Mouse (Mus musculus) midbrain, embryonic 10.5 days (tissue): ENCODE data around the gene Thap4. TPM values are rescaled to one million over a fixed set of nuclear protein-coding genes. Genes with fewer than 3 reads are reported as not detected.
A peak's percentile ranks its signal among the peaks of the same experiment; 100 is the strongest.
"Not testable (repeated sequence)": the region's sequence is repeated elsewhere in the genome, so short reads cannot be mapped to it uniquely, and the experiment has no call there.

Experiments
- DNase-seq: peaks from one replicate; pipeline ENCODE4 v3.0.0-alpha.2; 2017; ENCODE audit warnings: low spot score
- H3K27ac ChIP-seq: fragments of 300-500 bp; sonication (generic); replicated peaks from 2 replicates; pipeline ENCODE4 v1.5.1; 2016; ENCODE audit warnings: mild to moderate bottlenecking
- H3K27me3 ChIP-seq: fragments of 300-500 bp; sonication (generic); 2 replicates; pipeline ENCODE4 v1.6.1; 2016; ENCODE audit warnings: low read depth, mild to moderate bottlenecking; ENCODE audit not compliant: poor library complexity, severe bottlenecking
- H3K36me3 ChIP-seq: fragments of 300-500 bp; sonication (generic); 2 replicates; pipeline ENCODE4 v1.6.1; 2016; ENCODE audit warnings: mild to moderate bottlenecking, moderate library complexity
- H3K4me1 ChIP-seq: fragments of 300-500 bp; sonication (generic); 2 replicates; pipeline ENCODE4 v1.6.1; 2016
- H3K4me3 ChIP-seq: fragments of 300-500 bp; sonication (generic); 2 replicates; pipeline ENCODE4 v1.5.1; 2016; ENCODE audit warnings: mild to moderate bottlenecking, moderate library complexity
- H3K9me3 ChIP-seq: fragments of 300-500 bp; sonication (generic); replicated peaks from 2 replicates; pipeline ENCODE4 v1.6.1; 2016; ENCODE audit warnings: mild to moderate bottlenecking
- WGBS: fragments of 180-500 bp; shearing (Covaris S2); methylation state at CpG from one replicate; pipeline ENCODE4 v1.1.7; 2016; 5-methylcytosine and 5-hydroxymethylcytosine counted together
- polyA plus RNA-seq: library from polyadenylated mRNA; unstranded; fragments of >200 nt; fragmentation: Nextera tagmentation; extraction: Ambion mirVana; gene quantifications from 2 replicates; pipeline ENCODE4 v1.2.1, GENCODE M21; 2016

Thap4 gene
- polyA plus RNA-seq, 1 experiment from 2014 or later = 47.8 TPM

- DNase-seq = no peak
- Histone ChIP-seq H3K4me3 (no peak overlapping the region), H3K36me3 (peaks cover 34% of the 10 kb centered on the region), H3K4me1 (no peaks in the 10 kb centered on the region), H3K27me3 (no peaks in the 10 kb centered on the region), H3K9me3 (no peaks in the 10 kb centered on the region), H3K27ac (no peak overlapping the region)
- WGBS = 92% methylated on average over 9 of the region's 9 CpGs
Measured at GRCm38 (mm10) chr1:93764871-93765591, 10.4 kb upstream of the Thap4 start.

GRCm38 (mm10) chr1:93763531-93763930, 8.9 kb upstream of the Thap4 start:
- not testable (repeated sequence) for H3K4me3 ChIP-seq, H3K27ac ChIP-seq, H3K4me1 ChIP-seq, H3K9me3 ChIP-seq, DNase-seq, H3K27me3 ChIP-seq
- H3K36me3 ChIP-seq = peaks cover 20% of the 10 kb centered on the region
- WGBS = 96% methylated on average over 3 of the region's 3 CpGs

GRCm38 (mm10) chr1:93760076-93760475, 5.4 kb upstream of the Thap4 start:
- Histone ChIP-seq H3K9me3 (no peaks in the 10 kb centered on the region), H3K4me1 (peaks cover 18% of the 10 kb centered on the region), H3K36me3 (0 out of 2 replicates have a peak, but pooled peaks cover 9% of the 10 kb centered on the region), H3K27me3 (no peaks in the 10 kb centered on the region), H3K4me3 (no peak overlapping the region), H3K27ac (no peak overlapping the region)
- 91% methylated on average over 1 of the region's 1 CpGs for WGBS
- DNase-seq = no peak

GRCm38 (mm10) chr1:93756154-93756553, 1.5 kb upstream of the Thap4 start:
- Histone ChIP-seq H3K36me3 (0 out of 2 replicates have a peak, but pooled peaks cover 8% of the 10 kb centered on the region), H3K4me3 (peak overlapping the region; percentile 97; the same call in 1 of the 2 replicates), H3K27me3 (no peaks in the 10 kb centered on the region)

GRCm38 (mm10) chr1:93755618-93756017, 954 bp upstream of the Thap4 start:
- 41% methylated on average over 7 of the region's 7 CpGs for WGBS
- Histone ChIP-seq H3K4me1 (peaks cover 32% of the 10 kb centered on the region), H3K27ac (peak overlapping the region; percentile 92; the same call in 1 of the 2 replicates), H3K36me3 (peaks cover 5% of the 10 kb centered on the region), H3K9me3 (no peaks in the 10 kb centered on the region), H3K27me3 (no peaks in the 10 kb centered on the region), H3K4me3 (peak overlapping the region; percentile 97)
- DNase-seq = no peak

More at GRCm38 (mm10) chr1:93756154-93756553, 1.5 kb upstream of the Thap4 start:
- Histone ChIP-seq H3K4me1 (peaks cover 32% of the 10 kb centered on the region), H3K27ac (no peak overlapping the region), H3K9me3 (no peaks in the 10 kb centered on the region)
- no peak for DNase-seq

GRCm38 (mm10) chr1:93755291-93755610, 587 bp upstream of the Thap4 start:
- Histone ChIP-seq H3K4me1 (peaks cover 32% of the 10 kb centered on the region), H3K36me3 (peaks cover 5% of the 10 kb centered on the region), H3K27me3 (no peaks in the 10 kb centered on the region), H3K9me3 (no peaks in the 10 kb centered on the region), H3K4me3 (peak overlapping the region; percentile 97), H3K27ac (peak overlapping the region; percentile 92)
- WGBS = 0% methylated on average over 13 of the region's 13 CpGs
- DNase-seq = no peak

GRCm38 (mm10) chr1:93753911-93754572, 622 bp downstream of the Thap4 start:
- no peaks in the 10 kb centered on the region for H3K27me3 ChIP-seq
- peak overlapping the region; percentile 97 for H3K4me3 ChIP-seq
- peaks cover 32% of the 10 kb centered on the region for H3K4me1 ChIP-seq
- peak overlapping the region; percentile 92 for H3K27ac ChIP-seq
- no peaks in the 10 kb centered on the region for H3K9me3 ChIP-seq
- H3K36me3 ChIP-seq = peaks cover 18% of the 10 kb centered on the region
- WGBS = under 1% methylated on average over 59 of the region's 59 CpGs
- DNase-seq = peak; percentile 70

GRCm38 (mm10) chr1:93751290-93751689, 3.4 kb downstream of the Thap4 start, which contains the start of gene Atg4b:
Gene Atg4b, plus strand, starts transcription at chr1:93751500.
- no peaks in the 10 kb centered on the region for H3K9me3 ChIP-seq
- peaks cover 23% of the 10 kb centered on the region for H3K4me1 ChIP-seq
- H3K36me3 ChIP-seq = peaks cover 30% of the 10 kb centered on the region
- 81% methylated on average over 6 of the region's 6 CpGs for WGBS
- no peak within 1 kb of the TSS for H3K27ac ChIP-seq
- DNase-seq = no peak
- H3K4me3 ChIP-seq = no peak within 1 kb of the TSS
- H3K27me3 ChIP-seq = no peaks in the 10 kb centered on the region

GRCm38 (mm10) chr1:93748539-93748938, 6.1 kb downstream of the Thap4 start:
- H3K36me3 ChIP-seq = peaks cover 54% of the 10 kb centered on the region

GRCm38 (mm10) chr1:93746179-93746578, 8.5 kb downstream of the Thap4 start:
- H3K4me3 ChIP-seq = no peak overlapping the region
- H3K4me1 ChIP-seq = no peaks in the 10 kb centered on the region
- DNase-seq = no peak
- no peaks in the 10 kb centered on the region for H3K27me3 ChIP-seq
- H3K27ac ChIP-seq = no peak overlapping the region
- H3K36me3 ChIP-seq = peaks cover 66% of the 10 kb centered on the region
- no peaks in the 10 kb centered on the region for H3K9me3 ChIP-seq
- WGBS = 91% methylated on average over 5 of the region's 5 CpGs

More at GRCm38 (mm10) chr1:93748539-93748938, 6.1 kb downstream of the Thap4 start:
- 97% methylated on average over 1 of the region's 1 CpGs for WGBS
- Histone ChIP-seq H3K27me3 (no peaks in the 10 kb centered on the region), H3K4me1 (peaks cover 6% of the 10 kb centered on the region), H3K27ac (no peak overlapping the region), H3K4me3 (no peak overlapping the region), H3K9me3 (no peaks in the 10 kb centered on the region)
- no peak for DNase-seq

GRCm38 (mm10) chr1:93742910-93743309, 11.8 kb downstream of the Thap4 start:
- Histone ChIP-seq H3K27ac (no peak overlapping the region), H3K4me1 (no peaks in the 10 kb centered on the region), H3K4me3 (no peak overlapping the region), H3K9me3 (no peaks in the 10 kb centered on the region), H3K36me3 (peaks cover 38% of the 10 kb centered on the region), H3K27me3 (no peaks in the 10 kb centered on the region)
- no peak for DNase-seq

GRCm38 (mm10) chr1:93741987-93742386, 12.7 kb downstream of the Thap4 start:
- H3K9me3 ChIP-seq = no peaks in the 10 kb centered on the region
- no peak overlapping the region for H3K4me3 ChIP-seq
- H3K36me3 ChIP-seq = peaks cover 38% of the 10 kb centered on the region
- no peaks in the 10 kb centered on the region for H3K4me1 ChIP-seq
- no peak for DNase-seq
- no peak overlapping the region for H3K27ac ChIP-seq
- no peaks in the 10 kb centered on the region for H3K27me3 ChIP-seq
- WGBS = 91% methylated on average over 4 of the region's 4 CpGs

GRCm38 (mm10) chr1:93740671-93741070, 14.0 kb downstream of the Thap4 start:
- 91% methylated on average over 2 of the region's 2 CpGs for WGBS
- H3K27me3 ChIP-seq = no peaks in the 10 kb centered on the region
- H3K4me1 ChIP-seq = no peaks in the 10 kb centered on the region
- no peak overlapping the region for H3K27ac ChIP-seq
- H3K9me3 ChIP-seq = no peaks in the 10 kb centered on the region
- no peak for DNase-seq
- H3K4me3 ChIP-seq = no peak overlapping the region
- peaks cover 29% of the 10 kb centered on the region for H3K36me3 ChIP-seq
